Mouse (Mus musculus): Measurements from ENCODE around the gene Chrnb1.

Gene Chrnb1

GRCm38 (mm10) chr11:69803786-69804651 lies 8.3 kb upstream of the Chrnb1 start:
- peak; percentile 84 for DNase-seq

- DNase-seq, result no peak
These were observed 7.6 kb upstream of the Chrnb1 start for GRCm38 (mm10) chr11:69803328-69803727.

GRCm38 (mm10) chr11:69802648-69803105 lies 6.9 kb upstream of the Chrnb1 start:
- DNase-seq, result peak; percentile 91

- DNase-seq, result no peak
These were observed 5.7 kb upstream of the Chrnb1 start, which contains the start of gene Fgf11 for GRCm38 (mm10) chr11:69801379-69801977. Fgf11 (minus strand) TSS chr11:69801857.

- DNase-seq, result peak; percentile 56
These were observed 4.9 kb upstream of the Chrnb1 start for GRCm38 (mm10) chr11:69800392-69801197.

GRCm38 (mm10) chr11:69800138-69800391 lies 4.3 kb upstream of the Chrnb1 start:
- no peak for DNase-seq

GRCm38 (mm10) chr11:69799394-69800137 lies 3.8 kb upstream of the Chrnb1 start:
- no peak for DNase-seq

GRCm38 (mm10) chr11:69797924-69798323 lies 2.2 kb upstream of the Chrnb1 start:
- no peak for DNase-seq

- DNase-seq, result no peak
These were observed 266 bp upstream of the Chrnb1 start for GRCm38 (mm10) chr11:69795983-69796435.

GRCm38 (mm10) chr11:69793429-69793828 lies 2.3 kb downstream of the Chrnb1 start:
- no peak for DNase-seq

- no peak for DNase-seq
These were observed 4.3 kb downstream of the Chrnb1 start for GRCm38 (mm10) chr11:69791420-69791819.

- no peak for DNase-seq
These were observed 6.3 kb downstream of the Chrnb1 start for GRCm38 (mm10) chr11:69789431-69789830.

GRCm38 (mm10) chr11:69787306-69787705 lies 8.4 kb downstream of the Chrnb1 start:
- no peak for DNase-seq

GRCm38 (mm10) chr11:69784793-69785272 lies 10.9 kb downstream of the Chrnb1 start:
- DNase-seq, result peak; percentile 85

- DNase-seq, result no peak
These were observed 13.9 kb downstream of the Chrnb1 start for GRCm38 (mm10) chr11:69781828-69782227.

- DNase-seq, result no peak
These were observed 16.8 kb downstream of the Chrnb1 start for GRCm38 (mm10) chr11:69778985-69779384.

- DNase-seq, result no peak
These were observed 17.3 kb downstream of the Chrnb1 start for GRCm38 (mm10) chr11:69778258-69778982.

GRCm38 (mm10) chr11:69777504-69778257 lies 18.1 kb downstream of the Chrnb1 start:
- DNase-seq, result peak; percentile 59

GRCm38 (mm10) chr11:69776488-69776887 lies 19.3 kb downstream of the Chrnb1 start:
- DNase-seq, result no peak

- DNase-seq, result no peak
These were observed 20.0 kb downstream of the Chrnb1 start for GRCm38 (mm10) chr11:69775716-69776115.

GRCm38 (mm10) chr11:69774961-69775360 lies 20.8 kb downstream of the Chrnb1 start:
- DNase-seq, result no peak

All from lung, postnatal 36 days (tissue).